Mouse (Mus musculus): ENCODE measurements around the gene Akt1. TPM values are rescaled to one million over a fixed set of nuclear protein-coding genes. Genes with fewer than 3 reads are reported as not detected.

Gene Akt1
- polyA plus RNA-seq, 1 experiment from 2014 or later, result 64.6 TPM

DNA sequence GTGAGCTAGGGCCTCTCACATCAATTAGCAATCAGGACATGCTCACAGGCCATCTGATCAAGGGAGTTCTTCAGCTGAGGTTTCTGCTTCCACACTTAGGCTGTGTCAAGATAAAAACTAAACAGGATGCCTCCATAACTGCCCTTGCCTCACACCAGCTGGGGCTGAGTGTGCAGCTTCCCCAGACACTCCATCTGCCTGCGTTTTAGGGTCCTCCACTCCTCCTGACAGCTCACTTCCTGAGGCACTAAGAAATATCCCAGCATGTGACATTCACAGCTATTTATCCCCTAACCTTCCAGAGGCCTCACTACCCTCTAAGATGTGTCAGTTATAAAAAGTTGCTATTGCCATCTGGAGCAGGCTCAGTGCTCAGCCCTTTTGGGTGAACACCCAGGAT lies 43.2 kb downstream of the Akt1 start:
- Histone ChIP-seq H3K36me3 (ENCODE audit: control insufficient read depth, insufficient read depth, low read length) (no peaks in the 10 kb centered on the region), H3K9ac (replicated peaks; ENCODE audit: low read depth, low read length) (no peak overlapping the region), H3K4me2 (replicated peaks; ENCODE audit: low read depth, low read length) (no peak overlapping the region), H3K4me3 (ENCODE audit: low read depth, low read length) (no peak overlapping the region), H3K9me3 (ENCODE audit: control insufficient read depth, low read depth, low read length) (no peaks in the 10 kb centered on the region), H3K4me1 (ENCODE audit: control insufficient read depth, insufficient read depth, low read length) (peaks cover 29% of the 10 kb centered on the region), H3K27me3 (ENCODE audit: control insufficient read depth, insufficient read depth, low read length) (no peaks in the 10 kb centered on the region), H3K27ac (ENCODE audit: low read length) (peak overlapping the region; percentile 52; the same call in 1 of the 2 replicates)
- no peak; the same call in 1 of the 2 replicates for ATAC-seq (ENCODE audit: insufficient number of reproducible peaks, insufficient read depth, low FRiP score, low read depth)
- WGBS, result 20% methylated on average over 1 of the region's 1 CpGs

DNA sequence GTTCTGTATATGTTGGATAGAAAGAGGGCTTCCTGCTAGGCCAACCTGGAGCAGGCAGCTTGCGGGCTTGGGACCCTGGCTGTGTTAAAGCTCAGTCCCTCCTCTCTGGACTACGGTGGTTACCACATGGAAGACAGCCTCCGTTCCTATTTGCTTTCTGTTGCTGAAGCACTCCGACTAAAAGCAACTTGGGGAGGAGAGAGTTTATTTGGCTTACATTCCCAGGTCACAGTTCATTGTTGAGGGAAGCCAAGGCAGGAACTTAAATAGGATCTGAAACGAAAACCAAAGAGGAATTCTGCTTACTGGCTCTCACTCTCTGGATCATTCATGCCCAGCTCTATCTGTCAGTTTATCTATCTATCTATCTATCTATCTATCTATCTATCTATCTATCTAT lies 43.9 kb downstream of the Akt1 start:
- H3K27me3 ChIP-seq (ENCODE audit: control insufficient read depth, insufficient read depth, low read length), result no peaks in the 10 kb centered on the region
- H3K4me2 ChIP-seq (replicated peaks; ENCODE audit: low read depth, low read length), result no peak overlapping the region
- no peaks in the 10 kb centered on the region for H3K36me3 ChIP-seq (ENCODE audit: control insufficient read depth, insufficient read depth, low read length)
- no peaks in the 10 kb centered on the region for H3K9me3 ChIP-seq (ENCODE audit: control insufficient read depth, low read depth, low read length)
- ATAC-seq (ENCODE audit: insufficient number of reproducible peaks, insufficient read depth, low FRiP score, low read depth), result no peak
- H3K9ac ChIP-seq (replicated peaks; ENCODE audit: low read depth, low read length), result no peak overlapping the region
- no peak overlapping the region for H3K4me3 ChIP-seq (ENCODE audit: low read depth, low read length)
- 59% methylated on average over 5 of the region's 5 CpGs for WGBS
- peaks cover 29% of the 10 kb centered on the region for H3K4me1 ChIP-seq (ENCODE audit: control insufficient read depth, insufficient read depth, low read length)
- H3K27ac ChIP-seq (ENCODE audit: low read length), result no peak overlapping the region

GRCm38 (mm10) chr12:112630029-112630428 lies 44.7 kb downstream of the Akt1 start:
- no peaks in the 10 kb centered on the region for H3K36me3 ChIP-seq (ENCODE audit: control insufficient read depth, insufficient read depth, low read length)
- H3K4me3 ChIP-seq (ENCODE audit: low read depth, low read length), result no peak overlapping the region
- no peak overlapping the region for H3K9ac ChIP-seq (replicated peaks; ENCODE audit: low read depth, low read length)
- H3K27ac ChIP-seq (ENCODE audit: low read length), result no peak overlapping the region
- no peaks in the 10 kb centered on the region for H3K9me3 ChIP-seq (ENCODE audit: control insufficient read depth, low read depth, low read length)
- peaks cover 29% of the 10 kb centered on the region for H3K4me1 ChIP-seq (ENCODE audit: control insufficient read depth, insufficient read depth, low read length)
- no peak for ATAC-seq (ENCODE audit: insufficient number of reproducible peaks, insufficient read depth, low FRiP score, low read depth)
- H3K4me2 ChIP-seq (replicated peaks; ENCODE audit: low read depth, low read length), result no peak overlapping the region
- H3K27me3 ChIP-seq (ENCODE audit: control insufficient read depth, insufficient read depth, low read length), result no peaks in the 10 kb centered on the region
- WGBS, result 90% methylated on average over 12 of the region's 12 CpGs

DNA sequence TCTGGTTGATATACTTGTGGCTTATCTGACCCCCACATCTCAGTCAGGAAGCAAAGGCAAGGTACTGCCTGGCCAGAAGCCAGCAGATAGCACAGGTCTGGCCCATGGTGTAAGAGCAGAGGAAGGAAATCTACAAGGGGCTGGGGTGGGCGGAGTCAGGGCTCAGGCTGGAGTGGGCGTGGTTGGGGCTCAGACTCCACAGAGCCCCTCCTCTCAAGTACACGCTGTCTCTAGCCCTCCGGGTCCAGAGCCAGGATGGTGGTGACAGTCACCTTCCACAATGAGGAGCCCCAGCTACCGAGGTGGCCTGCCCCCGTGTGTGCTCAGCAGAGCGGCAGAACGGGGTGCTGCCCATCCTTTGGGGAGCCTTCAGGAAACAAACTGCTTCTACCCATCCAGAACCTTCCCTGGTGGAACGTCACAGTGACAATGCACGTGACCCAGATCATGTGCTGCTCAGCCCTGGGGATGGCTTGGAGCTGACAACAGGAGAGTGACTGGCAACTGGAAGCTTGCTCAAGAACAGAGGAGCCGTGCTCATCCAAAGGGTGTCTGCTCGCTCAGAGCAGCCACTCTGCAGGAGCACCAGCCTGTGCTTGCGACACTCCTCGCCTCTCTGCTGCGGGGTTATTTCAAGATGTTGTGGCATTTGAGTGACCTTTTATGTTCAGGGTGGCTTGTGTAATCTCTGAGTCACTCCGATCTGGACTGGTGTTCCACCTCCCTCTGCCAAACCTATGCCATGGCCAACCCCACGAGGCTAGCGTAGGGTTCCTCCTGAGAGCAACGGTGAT lies 45.6 kb downstream of the Akt1 start:
- Histone ChIP-seq H3K4me1 (ENCODE audit: control insufficient read depth, insufficient read depth, low read length) (peaks cover 29% of the 10 kb centered on the region), H3K4me3 (ENCODE audit: low read depth, low read length) (peak overlapping the region; percentile 2; the same call in 1 of the 2 replicates), H3K4me2 (replicated peaks; ENCODE audit: low read depth, low read length) (peak overlapping the region; percentile 27), H3K27me3 (ENCODE audit: control insufficient read depth, insufficient read depth, low read length) (no peaks in the 10 kb centered on the region), H3K27ac (ENCODE audit: low read length) (no peak overlapping the region), H3K36me3 (ENCODE audit: control insufficient read depth, insufficient read depth, low read length) (no peaks in the 10 kb centered on the region), H3K9ac (replicated peaks; ENCODE audit: low read depth, low read length) (no peak overlapping the region), H3K9me3 (ENCODE audit: control insufficient read depth, low read depth, low read length) (no peaks in the 10 kb centered on the region)
- WGBS, result 33% methylated on average over 19 of the region's 19 CpGs
- ATAC-seq (ENCODE audit: insufficient number of reproducible peaks, insufficient read depth, low FRiP score, low read depth), result peak; percentile 83

- 85% methylated on average over 6 of the region's 6 CpGs for WGBS
- Histone ChIP-seq H3K4me3 (ENCODE audit: low read depth, low read length) (no peak overlapping the region), H3K9me3 (ENCODE audit: control insufficient read depth, low read depth, low read length) (no peaks in the 10 kb centered on the region), H3K4me1 (ENCODE audit: control insufficient read depth, insufficient read depth, low read length) (peaks cover 29% of the 10 kb centered on the region), H3K36me3 (ENCODE audit: control insufficient read depth, insufficient read depth, low read length) (no peaks in the 10 kb centered on the region), H3K9ac (replicated peaks; ENCODE audit: low read depth, low read length) (no peak overlapping the region), H3K4me2 (replicated peaks; ENCODE audit: low read depth, low read length) (no peak overlapping the region), H3K27me3 (ENCODE audit: control insufficient read depth, insufficient read depth, low read length) (0 out of 2 replicates have a peak, but pooled peaks cover 2% of the 10 kb centered on the region), H3K27ac (ENCODE audit: low read length) (no peak overlapping the region)
- ATAC-seq (ENCODE audit: insufficient number of reproducible peaks, insufficient read depth, low FRiP score, low read depth), result no peak
Observed at GRCm38 (mm10) chr12:112628197-112628596, 46.5 kb downstream of the Akt1 start.

DNA sequence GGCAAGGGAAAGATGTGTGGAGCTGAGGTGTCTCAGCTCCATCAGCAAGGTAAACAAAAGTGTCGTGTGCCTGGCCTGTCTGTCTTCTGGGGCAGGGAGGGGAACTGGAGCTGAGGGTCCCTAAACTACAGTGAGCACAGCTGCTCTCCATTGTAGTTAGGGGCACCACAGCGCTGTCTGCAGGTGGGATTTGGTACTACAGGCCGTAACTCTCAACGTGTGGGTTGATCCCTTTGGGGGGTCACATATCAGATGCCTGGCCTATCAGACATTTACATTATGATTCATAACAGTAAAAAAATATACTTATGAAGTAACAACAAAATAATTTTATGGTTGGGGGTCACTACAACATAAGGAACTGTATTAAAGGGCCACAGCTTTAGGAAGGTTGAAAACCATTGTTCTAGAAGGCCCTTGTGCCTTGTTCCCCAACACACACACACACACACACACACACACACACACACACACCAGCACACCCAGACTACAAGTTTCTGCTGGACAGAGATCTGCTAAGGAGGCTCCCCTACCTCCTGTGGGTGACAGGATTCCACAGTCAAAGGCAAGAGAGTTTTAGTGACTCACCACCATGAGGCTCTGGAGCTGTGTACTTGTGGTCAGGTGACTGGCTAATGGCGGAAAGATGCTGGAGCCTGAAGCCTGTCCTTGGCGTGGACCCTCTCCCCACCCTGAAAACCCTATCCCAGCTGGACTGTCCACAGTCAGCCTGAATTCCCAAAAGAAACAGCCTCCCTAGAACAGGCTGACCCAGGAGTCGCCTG lies 47.4 kb downstream of the Akt1 start:
- WGBS, result 62% methylated on average over 7 of the region's 7 CpGs
- Histone ChIP-seq H3K4me2 (replicated peaks; ENCODE audit: low read depth, low read length) (no peak overlapping the region), H3K36me3 (ENCODE audit: control insufficient read depth, insufficient read depth, low read length) (no peaks in the 10 kb centered on the region), H3K9ac (replicated peaks; ENCODE audit: low read depth, low read length) (no peak overlapping the region), H3K4me3 (ENCODE audit: low read depth, low read length) (no peak overlapping the region), H3K4me1 (ENCODE audit: control insufficient read depth, insufficient read depth, low read length) (peaks cover 25% of the 10 kb centered on the region), H3K27me3 (ENCODE audit: control insufficient read depth, insufficient read depth, low read length) (0 out of 2 replicates have a peak, but pooled peaks cover 2% of the 10 kb centered on the region), H3K27ac (ENCODE audit: low read length) (no peak overlapping the region), H3K9me3 (ENCODE audit: control insufficient read depth, low read depth, low read length) (no peaks in the 10 kb centered on the region)
- ATAC-seq (ENCODE audit: insufficient number of reproducible peaks, insufficient read depth, low FRiP score, low read depth), result no peak

DNA sequence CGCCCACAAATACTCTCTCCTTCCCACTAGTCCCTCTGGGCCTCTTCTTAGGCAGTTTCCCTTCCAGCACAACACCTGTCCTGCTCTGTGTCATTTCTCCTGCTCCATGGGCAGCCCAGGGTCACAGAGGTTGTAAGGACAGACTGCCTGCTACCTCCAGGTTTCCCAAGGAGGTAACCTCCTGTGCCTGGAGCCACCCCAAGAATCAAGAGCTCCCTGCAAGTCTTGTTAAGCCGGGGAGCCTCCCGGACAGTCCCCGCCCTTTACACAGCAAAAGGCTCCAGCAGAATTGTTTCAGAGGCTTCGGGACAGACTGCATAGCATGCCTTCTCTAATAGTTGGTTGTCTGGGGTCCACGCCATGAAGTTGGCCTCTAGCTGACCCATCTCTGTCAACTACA lies 48.2 kb downstream of the Akt1 start:
- Histone ChIP-seq H3K27me3 (ENCODE audit: control insufficient read depth, insufficient read depth, low read length) (peaks cover 5% of the 10 kb centered on the region; the same call in 1 of the 2 replicates), H3K9me3 (ENCODE audit: control insufficient read depth, low read depth, low read length) (no peaks in the 10 kb centered on the region), H3K4me2 (replicated peaks; ENCODE audit: low read depth, low read length) (no peak overlapping the region), H3K36me3 (ENCODE audit: control insufficient read depth, insufficient read depth, low read length) (no peaks in the 10 kb centered on the region), H3K4me3 (ENCODE audit: low read depth, low read length) (no peak overlapping the region), H3K4me1 (ENCODE audit: control insufficient read depth, insufficient read depth, low read length) (peaks cover 16% of the 10 kb centered on the region), H3K9ac (replicated peaks; ENCODE audit: low read depth, low read length) (no peak overlapping the region), H3K27ac (ENCODE audit: low read length) (no peak overlapping the region)
- 64% methylated on average over 6 of the region's 6 CpGs for WGBS
- no peak for ATAC-seq (ENCODE audit: insufficient number of reproducible peaks, insufficient read depth, low FRiP score, low read depth)

DNA sequence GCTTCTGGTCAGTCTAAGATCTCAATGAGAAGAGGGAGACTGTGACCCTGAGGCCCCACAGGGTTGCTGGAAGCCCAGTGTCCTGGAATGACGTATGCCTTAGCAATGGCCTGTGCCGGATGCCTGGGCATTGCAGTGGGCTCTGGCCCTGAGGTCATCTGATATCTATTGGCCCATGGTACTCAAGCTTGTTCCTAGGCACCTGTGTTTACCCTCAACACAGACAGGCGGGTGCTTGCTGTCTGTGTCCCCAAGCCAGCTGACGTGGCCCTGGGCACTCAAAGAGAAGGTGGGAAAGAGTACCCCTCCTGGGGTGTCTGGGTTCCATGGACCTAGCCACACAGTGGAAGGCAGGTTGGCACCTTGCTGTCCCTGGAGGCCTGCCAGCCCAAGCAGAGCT lies 49.0 kb downstream of the Akt1 start:
- peaks cover 12% of the 10 kb centered on the region; the same call in 1 of the 2 replicates for H3K27me3 ChIP-seq (ENCODE audit: control insufficient read depth, insufficient read depth, low read length)
- ATAC-seq (ENCODE audit: insufficient number of reproducible peaks, insufficient read depth, low FRiP score, low read depth), result no peak
- no peak overlapping the region for H3K9ac ChIP-seq (replicated peaks; ENCODE audit: low read depth, low read length)

More for the DNA sequence above, 49.0 kb downstream of the Akt1 start:
- Histone ChIP-seq H3K9me3 (ENCODE audit: control insufficient read depth, low read depth, low read length) (no peaks in the 10 kb centered on the region), H3K27ac (ENCODE audit: low read length) (no peak overlapping the region), H3K36me3 (ENCODE audit: control insufficient read depth, insufficient read depth, low read length) (no peaks in the 10 kb centered on the region), H3K4me2 (replicated peaks; ENCODE audit: low read depth, low read length) (no peak overlapping the region), H3K4me3 (ENCODE audit: low read depth, low read length) (no peak overlapping the region), H3K4me1 (ENCODE audit: control insufficient read depth, insufficient read depth, low read length) (peaks cover 15% of the 10 kb centered on the region)
- 70% methylated on average over 4 of the region's 4 CpGs for WGBS
